Comparison of ENCODE assay signal across 7 mouse cellular contexts in genomic region chr2:109917496-109918413, GRCm38 (mm10). TPM values are rescaled to one million over a fixed set of nuclear protein-coding genes. Genes with fewer than 3 reads are reported as not detected.
DNase-seq lines count a peak whose midpoint lies in the region; ATAC-seq lines count a peak whose summit lies in the region.

Gene Lgr4 (plus strand): TSS chr2:109917647.

- no peaks in the 10 kb centered on the region for H3K9me3 ChIP-seq in intestine, embryonic 15.5 days
- no peaks in the 10 kb centered on the region for H3K9me3 ChIP-seq in midbrain, embryonic 11.5 days (ENCODE audit: control insufficient read depth, low read length)

- DNase-seq in adrenal gland, adult 2 months, result peak; percentile 99
- peak; percentile 94 for DNase-seq in embryo, embryonic 11.5 days (ENCODE audit: low read depth, low spot score)
- DNase-seq in gastrocnemius, postnatal 36 days, result peak; percentile 91 to 94
- peak; percentile 91 to 98 for DNase-seq in left cerebral cortex, postnatal 25 days (ENCODE audit: low spot score in 2 of 2)
- peak; percentile 97 for DNase-seq in midbrain, embryonic 11.5 days (ENCODE audit: low spot score, missing footprints)
- peak; percentile 96 for DNase-seq in skeletal muscle tissue, adult 2 months (ENCODE audit: low read depth, low spot score)

- peak within 1 kb of the TSS; percentile 92 for H3K4me3 ChIP-seq in intestine, embryonic 15.5 days (replicated peaks)
- H3K4me3 ChIP-seq in midbrain, embryonic 11.5 days (ENCODE audit: low read depth, low read length), result peak within 1 kb of the TSS; percentile 92

- no peaks in the 10 kb centered on the region for H3K36me3 ChIP-seq in intestine, embryonic 15.5 days
- no peaks in the 10 kb centered on the region for H3K36me3 ChIP-seq in midbrain, embryonic 11.5 days (ENCODE audit: control insufficient read depth, insufficient read depth, low read length)

- H3K27me3 ChIP-seq in intestine, embryonic 15.5 days (replicated peaks), result no peaks in the 10 kb centered on the region
- no peaks in the 10 kb centered on the region for H3K27me3 ChIP-seq in midbrain, embryonic 11.5 days (ENCODE audit: control insufficient read depth, insufficient read depth, low read length)

- H3K4me2 ChIP-seq in intestine, embryonic 15.5 days (replicated peaks), result peak within 1 kb of the TSS; percentile 72
- H3K4me2 ChIP-seq in midbrain, embryonic 11.5 days, result peak within 1 kb of the TSS; percentile 88

- peak within 1 kb of the TSS; percentile 98 for H3K9ac ChIP-seq in intestine, embryonic 15.5 days
- H3K9ac ChIP-seq in midbrain, embryonic 11.5 days (ENCODE audit: low read length), result peak within 1 kb of the TSS; percentile 94

- peak; percentile 98 for ATAC-seq in intestine, embryonic 15.5 days
- ATAC-seq in midbrain, embryonic 11.5 days (ENCODE audit: low FRiP score), result peak; percentile 98

- H3K4me1 ChIP-seq in intestine, embryonic 15.5 days (replicated peaks), result peaks cover 11% of the 10 kb centered on the region
- H3K4me1 ChIP-seq in midbrain, embryonic 11.5 days (ENCODE audit: control insufficient read depth, insufficient read depth, low read length), result peaks cover 22% of the 10 kb centered on the region

- WGBS in intestine, embryonic 15.5 days, result under 1% methylated on average over 107 of the region's 111 CpGs
- under 1% methylated on average over 107 of the region's 111 CpGs for WGBS in midbrain, embryonic 11.5 days

- intact Hi-C loops in gastrocnemius, postnatal 36 days (cut with DNase I), result loop anchor here (5.0 kb wide), 3 partner anchors 55 to 100 kb away; partner anchors contain the start of gene Ccdc34
- intact Hi-C loops in left cerebral cortex, postnatal 25 days (cut with DNase I), result loop anchor here (5.0 to 10.0 kb wide), 2 partner anchors 100 to 447 kb away; partner anchors contain the start of genes Ccdc34 and Fibin

- H3K27ac ChIP-seq in intestine, embryonic 15.5 days, result peak within 1 kb of the TSS; percentile 99
- H3K27ac ChIP-seq in midbrain, embryonic 11.5 days (ENCODE audit: low read depth, low read length), result peak within 1 kb of the TSS; percentile 95

RNA-seq across cellular contexts. Expression of gene Lgr4, which starts in this region (rescaled TPM):
- total RNA-seq in adrenal gland, adult 2 months (2021), result 100 to 1,000 TPM; 123 to 227 TPM
- polyA plus RNA-seq in adrenal gland, adult 2 months (2012; rRNA removed), result 27.7 and 57.6 TPM in 2 replicates
- total RNA-seq in gastrocnemius, postnatal 36 days (2021), result 10 to 100 TPM; 24.7 to 24.9 TPM
- polyA plus RNA-seq in intestine, embryonic 15.5 days (2015; fragmentation: Nextera tagmentation; extraction: Ambion mirVana), result 27.6 and 29.4 TPM in 2 replicates
- total RNA-seq in left cerebral cortex, postnatal 25 days (2021), result 10 to 100 TPM; 24.3 to 27.4 TPM
- polyA plus RNA-seq in midbrain, embryonic 11.5 days (2014; fragmentation: Nextera tagmentation; extraction: Ambion mirVana), result 15.8 and 17.6 TPM in 2 replicates

Comparison
In these comparisons a context has a peak if more than half of its experiments do, and no peak if none do; other contexts are left out.
1. Peak in every context shown above with its lines: DNase-seq, ATAC-seq, H3K4me3 ChIP-seq and H3K27ac ChIP-seq.
2. RNA of gene Lgr4 (total RNA-seq): 123 to 227 TPM in adrenal gland, adult 2 months; 24.3 to 27.4 TPM in left cerebral cortex, postnatal 25 days and 24.7 to 24.9 TPM in gastrocnemius, postnatal 36 days; every median in the first group is over 4 times any median in the second.